Mouse (Mus musculus) ES-E14 (cell line): Measurements from ENCODE around the gene Peg3.

ENCODE experiments used
- CHD2 ChIP-seq: IDR thresholded peaks from 2 replicates; pipeline ENCODE4 v1.6.1; 2014; ENCODE audit warnings: mild to moderate bottlenecking, low read depth, low read length, inconsistent platforms
- HCFC1 ChIP-seq: IDR thresholded peaks from 2 replicates; pipeline ENCODE4 v1.6.1; 2012; ENCODE audit warnings: low read length, inconsistent platforms, borderline replicate concordance; ENCODE audit not compliant: insufficient read depth
- ZC3H11A ChIP-seq: IDR thresholded peaks from 2 replicates; pipeline ENCODE4 v1.6.1; 2012; ENCODE audit warnings: low read depth, mild to moderate bottlenecking, inconsistent platforms, low read length, borderline replicate concordance
- ZNF384 ChIP-seq: IDR thresholded peaks from 2 replicates; pipeline ENCODE4 v1.6.1; 2012; ENCODE audit warnings: low read depth, low read length, inconsistent platforms

GRCm38 (mm10) chr7:6696241-6697045, 33.8 kb downstream of the Peg3 start, which contains the start of gene Zim1:
- TF ChIP-seq CHD2 = no peak
- TF ChIP-seq ZNF384 = no peak
- no peak for TF ChIP-seq ZC3H11A
- TF ChIP-seq HCFC1 = peak; percentile 98
